Mouse (Mus musculus): ENCODE measurements around the gene Pfn1. TPM values are rescaled to one million over a fixed set of nuclear protein-coding genes. Genes with fewer than 3 reads are reported as not detected.

Gene Pfn1
- polyA plus RNA-seq, 1 experiment from 2014 or later, result 1,070 TPM

DNA sequence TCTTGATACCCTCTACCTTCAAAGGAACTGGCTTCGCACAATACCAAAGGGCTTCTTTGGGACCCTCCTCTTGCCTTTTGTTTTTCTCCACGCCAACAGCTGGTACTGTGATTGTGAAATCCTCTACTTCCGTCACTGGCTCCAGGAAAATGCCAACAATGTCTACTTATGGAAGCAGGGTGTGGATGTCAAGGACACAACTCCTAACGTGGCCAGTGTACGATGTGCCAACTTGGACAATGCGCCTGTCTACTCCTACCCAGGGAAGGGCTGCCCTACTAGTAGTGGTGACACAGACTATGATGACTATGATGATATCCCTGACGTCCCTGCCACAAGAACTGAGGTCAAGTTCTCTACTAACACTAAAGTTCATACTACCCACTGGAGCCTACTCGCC, 14.5 kb downstream of the Pfn1 start:
- Histone ChIP-seq H3K4me3 (replicated peaks) (no peak overlapping the region), H3K9me3 (no peaks in the 10 kb centered on the region), H3K27ac (no peak overlapping the region), H3K27me3 (0 out of 2 replicates have a peak, but pooled peaks cover 4% of the 10 kb centered on the region), H3K9ac (no peak overlapping the region), H3K4me1 (0 out of 2 replicates have a peak, but pooled peaks cover 2% of the 10 kb centered on the region), H3K4me2 (no peak overlapping the region), H3K36me3 (replicated peaks) (peaks cover 23% of the 10 kb centered on the region)
- no peak for ATAC-seq (ENCODE audit: low FRiP score)
- WGBS, result 85% methylated on average over 8 of the region's 8 CpGs

DNA sequence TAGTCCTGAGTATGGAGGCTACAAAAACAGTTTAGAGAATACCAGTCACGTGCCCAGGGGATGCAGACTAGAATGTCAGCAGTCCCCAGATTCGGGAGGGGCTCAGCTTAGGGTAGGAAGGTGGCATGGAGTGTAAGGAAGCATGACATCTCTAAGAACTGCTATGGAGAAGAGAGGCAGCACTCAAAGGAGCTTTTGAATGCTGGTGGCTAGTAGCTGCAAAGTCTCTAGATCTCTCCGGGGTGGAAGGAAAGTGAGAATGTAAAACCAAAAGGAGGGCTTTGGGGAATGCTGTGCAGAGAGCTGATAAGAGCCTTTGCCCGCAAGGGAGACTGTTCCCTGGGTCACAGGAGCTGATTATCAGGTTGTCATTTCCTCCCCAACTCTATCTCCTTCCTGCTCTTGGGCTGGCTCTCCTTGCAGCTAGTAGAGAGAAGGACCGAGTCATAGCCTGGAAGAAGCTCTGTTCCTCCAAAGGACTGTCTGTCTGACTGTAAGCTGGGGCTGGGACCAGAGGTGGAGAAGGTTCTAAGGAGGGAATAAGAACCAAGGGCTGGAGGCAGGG, 15.6 kb downstream of the Pfn1 start, which contains the start of gene Gp1ba:
Gene Gp1ba, plus strand, starts transcription at position 409 of the 565 bp plus-strand sequence.
- Histone ChIP-seq H3K27ac (no peak within 1 kb of the TSS), H3K4me1 (no peaks in the 10 kb centered on the region), H3K9ac (no peak within 1 kb of the TSS), H3K36me3 (replicated peaks) (peaks cover 13% of the 10 kb centered on the region; the same call in 1 of the 2 replicates), H3K4me3 (replicated peaks) (no peak within 1 kb of the TSS), H3K4me2 (no peak within 1 kb of the TSS), H3K9me3 (no peaks in the 10 kb centered on the region), H3K27me3 (0 out of 2 replicates have a peak, but pooled peaks cover 4% of the 10 kb centered on the region)
- ATAC-seq (ENCODE audit: low FRiP score), result no peak
- WGBS, result 67% methylated on average over 5 of the region's 5 CpGs

DNA sequence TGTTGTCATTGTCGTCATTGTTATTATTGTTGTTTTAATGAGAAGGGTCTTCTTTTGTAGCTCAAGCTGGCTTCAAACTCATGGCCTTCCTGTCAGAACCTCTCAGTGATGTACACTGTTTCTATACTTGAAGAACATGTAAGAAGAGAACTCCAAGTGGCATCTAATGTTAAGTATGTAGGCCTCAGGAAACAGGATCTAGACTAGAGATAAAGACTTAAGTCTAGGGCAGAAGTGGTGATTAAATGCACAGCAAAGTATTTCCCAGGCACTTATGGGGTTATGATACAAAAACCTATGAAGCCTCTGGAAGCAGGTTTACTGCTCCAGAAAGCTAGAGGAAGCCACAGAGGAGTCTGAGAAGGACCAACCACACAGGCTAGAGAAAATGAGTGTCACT, 16.2 kb downstream of the Pfn1 start:
- Histone ChIP-seq H3K4me3 (replicated peaks) (no peak overlapping the region), H3K27me3 (0 out of 2 replicates have a peak, but pooled peaks cover 4% of the 10 kb centered on the region), H3K27ac (no peak overlapping the region), H3K9me3 (no peaks in the 10 kb centered on the region), H3K4me2 (no peak overlapping the region), H3K36me3 (replicated peaks) (peaks cover 8% of the 10 kb centered on the region; the same call in 1 of the 2 replicates), H3K4me1 (no peaks in the 10 kb centered on the region), H3K9ac (no peak overlapping the region)
- ATAC-seq (ENCODE audit: low FRiP score), result no peak
- WGBS, result 84% methylated on average over 1 of the region's 1 CpGs

DNA sequence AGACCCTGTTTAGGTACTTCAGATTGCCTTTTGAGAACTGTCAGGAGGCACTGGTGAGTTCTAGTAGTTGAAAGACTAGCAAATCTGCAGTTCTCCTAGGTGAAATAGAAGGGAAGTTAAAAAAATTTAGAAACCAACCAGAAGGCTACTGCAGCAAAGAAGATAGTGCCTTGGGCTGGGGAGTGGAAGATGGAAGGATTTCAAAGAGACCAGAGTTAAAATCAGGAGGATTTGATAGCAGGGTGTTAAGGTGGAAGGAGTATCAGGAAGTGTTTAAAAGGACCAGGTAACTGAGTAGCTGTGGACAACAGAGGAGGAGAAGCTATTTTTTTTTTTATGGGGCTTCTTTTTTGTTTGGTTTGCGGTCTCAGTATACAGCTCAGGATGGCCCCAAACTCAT, 16.7 kb downstream of the Pfn1 start:
- ATAC-seq (ENCODE audit: low FRiP score), result no peak
- 93% methylated on average over 1 of the region's 1 CpGs for WGBS
- no peak overlapping the region for H3K27ac ChIP-seq
- H3K27me3 ChIP-seq, result 0 out of 2 replicates have a peak, but pooled peaks cover 4% of the 10 kb centered on the region
- no peaks in the 10 kb centered on the region for H3K9me3 ChIP-seq
- no peak overlapping the region for H3K4me2 ChIP-seq
- H3K4me1 ChIP-seq, result no peaks in the 10 kb centered on the region
- H3K36me3 ChIP-seq (replicated peaks), result peaks cover 3% of the 10 kb centered on the region; the same call in 1 of the 2 replicates
- H3K9ac ChIP-seq, result no peak overlapping the region
- H3K4me3 ChIP-seq (replicated peaks), result no peak overlapping the region

DNA sequence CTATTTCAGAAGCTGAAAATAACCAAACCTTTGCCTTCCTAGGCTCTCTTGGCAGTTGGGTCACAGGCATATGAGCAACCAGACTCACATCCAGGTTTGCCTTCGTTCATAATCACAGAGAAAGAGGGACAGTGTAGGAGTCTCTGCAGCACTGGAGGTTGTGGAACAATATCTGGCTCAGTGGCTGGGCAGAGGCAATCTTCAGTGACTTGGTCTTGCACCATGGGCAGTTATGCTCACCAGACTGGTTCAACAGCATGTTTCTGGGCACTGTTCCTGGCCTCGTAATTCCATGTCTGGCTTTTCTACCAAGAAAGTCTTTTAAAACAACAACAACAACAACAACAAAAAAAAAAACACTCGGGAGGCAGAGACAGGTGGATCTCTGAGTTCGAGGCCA, 18.8 kb downstream of the Pfn1 start:
- no peaks in the 10 kb centered on the region for H3K4me1 ChIP-seq
- WGBS, result 81% methylated on average over 4 of the region's 4 CpGs
- no peak overlapping the region for H3K4me2 ChIP-seq
- no peak for ATAC-seq (ENCODE audit: low FRiP score)
- H3K36me3 ChIP-seq (replicated peaks), result no peaks in the 10 kb centered on the region
- no peak overlapping the region for H3K27ac ChIP-seq
- H3K4me3 ChIP-seq (replicated peaks), result no peak overlapping the region
- H3K27me3 ChIP-seq, result 0 out of 2 replicates have a peak, but pooled peaks cover 4% of the 10 kb centered on the region
- no peaks in the 10 kb centered on the region for H3K9me3 ChIP-seq
- H3K9ac ChIP-seq, result no peak overlapping the region

DNA sequence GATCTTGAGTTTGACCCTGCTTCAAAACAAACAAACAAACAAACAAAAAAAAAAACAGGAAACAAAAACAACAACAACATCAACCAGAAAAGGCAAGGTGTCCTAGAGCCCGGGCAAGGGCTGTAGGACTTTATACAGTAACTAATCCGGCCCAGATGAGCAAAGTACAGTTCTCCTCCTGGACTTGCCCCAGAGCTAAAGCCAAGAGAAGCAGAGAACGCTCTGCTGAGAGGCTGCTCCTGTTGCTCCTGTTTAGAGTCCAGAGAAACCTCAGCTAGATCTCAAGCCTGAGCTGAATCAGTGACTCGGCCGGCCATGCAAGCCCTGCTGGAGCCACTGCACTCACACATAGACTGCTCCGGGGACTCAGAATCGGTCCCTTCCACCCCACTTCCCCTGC, 24.3 kb downstream of the Pfn1 start:
- no peaks in the 10 kb centered on the region for H3K36me3 ChIP-seq (replicated peaks)
- ATAC-seq (ENCODE audit: low FRiP score), result no peak
- H3K27me3 ChIP-seq, result no peaks in the 10 kb centered on the region
- no peak overlapping the region for H3K4me2 ChIP-seq
- no peak overlapping the region for H3K27ac ChIP-seq
- H3K4me3 ChIP-seq (replicated peaks), result no peak overlapping the region
- H3K9ac ChIP-seq, result no peak overlapping the region
- no peaks in the 10 kb centered on the region for H3K4me1 ChIP-seq
- H3K9me3 ChIP-seq, result no peaks in the 10 kb centered on the region
- 74% methylated on average over 7 of the region's 7 CpGs for WGBS

DNA sequence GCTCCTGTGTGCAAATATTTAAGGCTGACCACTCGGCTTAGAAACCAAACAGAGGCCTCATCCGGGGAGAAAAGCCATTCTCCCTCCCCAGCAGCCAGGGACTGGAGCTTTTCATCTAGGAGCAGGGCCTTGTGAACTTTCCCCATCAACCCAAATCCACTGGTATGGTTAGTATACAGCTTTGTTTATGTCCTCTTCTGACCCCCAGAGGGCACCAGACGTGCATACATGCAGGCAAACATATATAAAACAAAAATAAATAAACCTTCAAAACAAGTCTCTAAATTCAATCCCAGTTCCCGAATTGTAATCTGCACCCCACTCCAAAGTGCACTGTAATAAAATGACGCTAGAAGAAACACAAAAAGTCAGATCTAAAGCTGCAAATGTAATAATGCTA, 24.9 kb downstream of the Pfn1 start:
- H3K4me2 ChIP-seq, result no peak overlapping the region
- no peaks in the 10 kb centered on the region for H3K9me3 ChIP-seq
- no peaks in the 10 kb centered on the region for H3K4me1 ChIP-seq
- WGBS, result 54% methylated on average over 5 of the region's 5 CpGs
- H3K36me3 ChIP-seq (replicated peaks), result no peaks in the 10 kb centered on the region
- no peak overlapping the region for H3K9ac ChIP-seq
- no peak overlapping the region for H3K27ac ChIP-seq
- no peak overlapping the region for H3K4me3 ChIP-seq (replicated peaks)
- no peaks in the 10 kb centered on the region for H3K27me3 ChIP-seq
- ATAC-seq (ENCODE audit: low FRiP score), result no peak

DNA sequence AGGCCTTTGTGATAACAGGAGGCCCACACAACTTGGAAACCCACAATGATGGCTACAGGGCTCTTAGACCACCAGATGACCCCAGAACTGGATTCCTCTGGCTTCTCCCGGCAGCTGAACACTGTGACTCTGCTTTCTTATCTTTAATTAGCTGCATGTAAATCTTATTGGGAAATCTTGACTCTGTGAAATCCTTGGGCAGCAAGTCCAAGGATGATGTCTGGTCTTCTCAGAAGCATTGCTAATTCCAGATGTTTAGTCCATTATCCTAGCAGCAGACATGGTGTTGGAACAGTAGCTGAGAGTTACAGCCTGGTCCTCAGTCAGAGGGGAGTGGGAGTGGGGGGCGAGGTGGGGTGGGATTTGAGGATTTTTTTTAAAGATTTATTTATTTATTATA, 26.0 kb downstream of the Pfn1 start:
- Histone ChIP-seq H3K27me3 (no peaks in the 10 kb centered on the region), H3K4me1 (no peaks in the 10 kb centered on the region), H3K27ac (no peak overlapping the region), H3K9ac (no peak overlapping the region), H3K4me2 (no peak overlapping the region), H3K4me3 (replicated peaks) (no peak overlapping the region), H3K9me3 (no peaks in the 10 kb centered on the region), H3K36me3 (replicated peaks) (no peaks in the 10 kb centered on the region)
- no peak for ATAC-seq (ENCODE audit: low FRiP score)
- 78% methylated on average over 2 of the region's 2 CpGs for WGBS

DNA sequence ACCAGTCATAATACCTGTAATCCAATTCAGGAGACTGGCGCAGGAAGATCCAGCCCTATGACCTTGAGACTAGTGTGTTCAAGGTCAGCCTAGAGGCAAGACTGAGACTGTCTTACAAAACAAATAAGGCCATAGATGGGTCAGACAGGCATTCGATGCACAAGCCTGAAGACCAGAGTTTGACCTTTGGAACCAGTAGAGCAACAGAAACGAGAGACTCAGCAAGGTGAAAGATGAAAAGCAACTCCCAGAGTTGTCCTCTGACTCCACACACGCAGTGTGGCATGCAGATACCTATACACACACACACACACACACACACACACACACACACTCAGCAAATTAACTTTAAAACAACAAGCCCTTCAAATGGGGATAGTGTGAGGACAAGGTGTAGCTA, 27.6 kb downstream of the Pfn1 start:
- no peak overlapping the region for H3K9ac ChIP-seq
- H3K36me3 ChIP-seq (replicated peaks), result no peaks in the 10 kb centered on the region
- H3K4me1 ChIP-seq, result no peaks in the 10 kb centered on the region
- ATAC-seq (ENCODE audit: low FRiP score), result no peak
- no peak overlapping the region for H3K4me3 ChIP-seq (replicated peaks)
- no peaks in the 10 kb centered on the region for H3K9me3 ChIP-seq
- H3K27me3 ChIP-seq, result no peaks in the 10 kb centered on the region
- no peak overlapping the region for H3K27ac ChIP-seq
- no peak overlapping the region for H3K4me2 ChIP-seq
- 82% methylated on average over 4 of the region's 4 CpGs for WGBS

DNA sequence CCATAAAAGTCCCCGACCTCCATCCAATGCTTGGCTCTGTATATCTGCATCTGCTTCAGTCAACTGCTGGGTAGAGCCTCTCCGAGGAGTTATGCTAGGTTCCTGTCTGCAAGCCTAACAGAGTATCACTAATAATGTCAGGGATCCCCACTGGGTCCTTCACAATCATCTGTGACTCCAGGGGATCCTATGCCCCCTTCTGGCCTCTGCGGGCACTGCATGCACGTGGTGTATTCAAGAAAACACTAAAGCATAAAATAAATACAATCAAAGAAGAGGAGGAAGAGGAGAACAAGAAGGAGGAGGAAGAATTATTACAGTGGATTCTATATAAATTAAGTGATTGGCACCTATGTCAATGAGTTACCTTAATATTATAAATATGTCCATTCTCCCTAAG, 29.0 kb downstream of the Pfn1 start:
- Histone ChIP-seq H3K27ac (no peak overlapping the region), H3K36me3 (replicated peaks) (no peaks in the 10 kb centered on the region), H3K9me3 (no peaks in the 10 kb centered on the region), H3K4me3 (replicated peaks) (no peak overlapping the region), H3K4me2 (no peak overlapping the region), H3K4me1 (no peaks in the 10 kb centered on the region), H3K27me3 (no peaks in the 10 kb centered on the region), H3K9ac (no peak overlapping the region)
- no peak for ATAC-seq (ENCODE audit: low FRiP score)
- 43% methylated on average over 4 of the region's 4 CpGs for WGBS

DNA sequence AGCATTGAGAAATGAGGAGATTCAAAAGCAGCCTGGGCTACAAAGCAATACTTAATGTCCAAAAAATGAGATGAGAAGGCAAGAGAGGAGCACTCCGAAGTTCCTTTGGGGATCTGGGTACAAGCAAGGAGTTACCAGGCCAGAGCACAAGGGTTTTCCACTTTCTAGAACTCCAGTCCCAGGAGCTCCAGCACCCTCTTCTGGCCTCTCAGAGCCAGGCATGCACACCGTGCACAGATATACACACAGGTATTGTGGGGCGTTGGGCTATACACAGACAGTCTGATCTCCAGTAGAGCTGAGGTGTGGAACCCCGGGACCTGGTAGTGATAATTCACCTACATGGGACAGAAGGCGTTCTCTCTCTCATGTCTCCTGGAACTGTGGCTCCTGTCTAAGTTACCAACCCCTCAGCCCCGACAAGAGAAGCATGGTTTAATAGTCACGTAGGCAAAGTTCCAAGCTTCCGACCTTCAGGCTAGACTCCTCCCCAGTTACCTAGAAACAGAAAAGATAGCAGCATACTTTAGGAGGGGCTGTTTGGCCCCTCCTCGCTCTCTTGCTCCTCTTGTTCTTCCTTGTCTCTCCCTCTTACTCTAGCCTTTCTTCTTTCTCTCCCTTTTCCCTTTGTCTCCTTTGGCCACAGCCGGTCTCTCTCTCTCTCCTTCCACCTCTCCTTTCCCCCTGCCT, 31.2 kb downstream of the Pfn1 start:
- no peak overlapping the region for H3K4me3 ChIP-seq (replicated peaks)
- H3K36me3 ChIP-seq (replicated peaks), result no peaks in the 10 kb centered on the region
- no peak overlapping the region for H3K27ac ChIP-seq
- 88% methylated on average over 10 of the region's 10 CpGs for WGBS
- H3K4me2 ChIP-seq, result no peak overlapping the region
- H3K9ac ChIP-seq, result no peak overlapping the region
- H3K9me3 ChIP-seq, result 0 out of 2 replicates have a peak, but pooled peaks cover 2% of the 10 kb centered on the region
- H3K27me3 ChIP-seq, result no peaks in the 10 kb centered on the region; the same call in 1 of the 2 replicates
- no peak for ATAC-seq (ENCODE audit: low FRiP score)
- no peaks in the 10 kb centered on the region for H3K4me1 ChIP-seq

DNA sequence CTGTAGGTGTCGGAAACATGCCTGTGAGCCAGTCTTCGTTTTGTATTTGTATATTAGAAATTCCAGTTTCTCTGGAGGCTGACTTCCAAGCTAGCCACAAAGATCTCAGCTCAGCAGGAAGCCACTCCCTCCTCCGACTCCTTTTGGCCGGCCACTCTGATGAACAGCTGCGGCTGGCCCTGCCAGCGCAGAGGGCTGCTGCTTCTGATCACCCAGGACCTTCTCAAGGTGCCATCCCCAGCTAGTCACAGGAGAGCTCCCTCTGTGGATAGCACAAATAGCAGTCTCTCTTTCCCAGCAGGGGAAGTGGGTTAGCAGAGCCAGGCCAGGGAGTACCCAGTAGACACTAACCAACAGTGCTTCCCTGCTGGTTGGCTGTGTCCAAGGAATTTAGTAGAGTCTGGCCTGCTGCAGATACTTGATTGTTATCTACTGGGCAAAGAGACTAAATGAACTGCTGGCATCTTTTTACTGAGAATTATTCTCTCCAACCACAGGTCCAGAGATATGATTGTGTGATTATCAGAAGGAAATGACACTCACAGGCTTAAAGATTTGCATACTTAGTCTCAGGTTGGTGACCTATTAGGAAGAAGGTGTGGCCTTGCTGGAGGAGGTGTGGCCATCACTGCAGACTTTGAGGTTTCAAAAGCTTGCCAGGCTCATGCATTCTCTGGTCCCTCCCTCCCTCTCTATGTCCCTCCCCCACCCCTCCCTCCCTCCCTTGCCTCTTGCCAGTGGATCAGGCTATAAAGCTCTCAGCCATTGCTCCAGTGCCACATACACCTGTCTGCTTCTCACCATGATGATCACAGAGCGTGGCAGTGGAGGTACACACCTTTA, 32.3 kb downstream of the Pfn1 start:
- 52% methylated on average over 7 of the region's 7 CpGs for WGBS
- Histone ChIP-seq H3K9me3 (0 out of 2 replicates have a peak, but pooled peaks cover 2% of the 10 kb centered on the region), H3K4me2 (no peak overlapping the region), H3K4me1 (no peaks in the 10 kb centered on the region), H3K36me3 (replicated peaks) (no peaks in the 10 kb centered on the region), H3K27ac (no peak overlapping the region), H3K9ac (no peak overlapping the region), H3K4me3 (replicated peaks) (no peak overlapping the region), H3K27me3 (no peaks in the 10 kb centered on the region; the same call in 1 of the 2 replicates)
- ATAC-seq (ENCODE audit: low FRiP score), result no peak
